In genomic region chr4:41677006-41677629, GRCm38 (mm10) we compare ENCODE assay signal across 8 mouse cellular contexts. TPM values are rescaled to one million over a fixed set of nuclear protein-coding genes. Genes with fewer than 3 reads are reported as not detected.
DNase-seq lines count a peak whose midpoint lies in the region; ATAC-seq lines count a peak whose summit lies in the region.

No protein-coding gene starts in this region.

- intact Hi-C loops in left cerebral cortex, postnatal 14 days (cut with DNase I): no loop called here

- no peak overlapping the region for H3K4me2 ChIP-seq in heart, embryonic 14.5 days (ENCODE audit: low read length)
- H3K4me2 ChIP-seq in heart, embryonic 11.5 days: no peak overlapping the region; the same call in 1 of the 2 replicates
- H3K4me2 ChIP-seq in embryonic facial prominence, embryonic 12.5 days (replicated peaks): no peak overlapping the region
- 0 out of 2 replicates have a peak overlapping the region, but pooled peaks have one; percentile 4 for H3K4me2 ChIP-seq in kidney, embryonic 16.5 days (replicated peaks; ENCODE audit: low read depth, low read length)
- no peak overlapping the region for H3K4me2 ChIP-seq in stomach, embryonic 16.5 days (ENCODE audit: low read depth, low read length)

- H3K4me1 ChIP-seq in heart, embryonic 14.5 days (ENCODE audit: control insufficient read depth in 2 of 2, insufficient read depth in 2 of 2, low read length in 2 of 2): peaks cover 43 to 55% of the 10 kb centered on the region in 2 experiments
- H3K4me1 ChIP-seq in heart, embryonic 11.5 days (ENCODE audit: control insufficient read depth, insufficient read depth, low read length): peaks cover 50% of the 10 kb centered on the region
- H3K4me1 ChIP-seq in embryonic facial prominence, embryonic 12.5 days: peaks cover 52% of the 10 kb centered on the region
- peaks cover 73% of the 10 kb centered on the region for H3K4me1 ChIP-seq in kidney, embryonic 16.5 days (ENCODE audit: insufficient read depth, low read length)
- H3K4me1 ChIP-seq in stomach, embryonic 16.5 days (ENCODE audit: control insufficient read depth, insufficient read depth, low read length): peaks cover 39% of the 10 kb centered on the region

- H3K9me3 ChIP-seq in heart, embryonic 14.5 days (ENCODE audit: control insufficient read depth, low read length): no peaks in the 10 kb centered on the region
- H3K9me3 ChIP-seq in heart, embryonic 11.5 days (replicated peaks; ENCODE audit: control insufficient read depth, low read length): no peaks in the 10 kb centered on the region
- H3K9me3 ChIP-seq in embryonic facial prominence, embryonic 12.5 days: no peaks in the 10 kb centered on the region
- H3K9me3 ChIP-seq in kidney, embryonic 16.5 days (ENCODE audit: low read length): no peaks in the 10 kb centered on the region
- H3K9me3 ChIP-seq in stomach, embryonic 16.5 days (replicated peaks; ENCODE audit: control insufficient read depth, low read length): no peaks in the 10 kb centered on the region

- peak; percentile 80 to 92 for DNase-seq in adrenal gland, adult (ENCODE audit: inconsistent age in 2 of 2, low spot score in 1 of 2)
- DNase-seq in spleen, postnatal 14 days (ENCODE audit: low spot score in 2 of 2): no peak
- no peak for DNase-seq in left cerebral cortex, postnatal 14 days (ENCODE audit: low spot score in 2 of 2)

- H3K9ac ChIP-seq in heart, embryonic 14.5 days (ENCODE audit: low read length): 0 out of 2 replicates have a peak overlapping the region, but pooled peaks have one; percentile 8
- no peak overlapping the region for H3K9ac ChIP-seq in heart, embryonic 11.5 days (ENCODE audit: low read depth, low read length)
- H3K9ac ChIP-seq in embryonic facial prominence, embryonic 12.5 days: peak overlapping the region; percentile 7; the same call in 1 of the 2 replicates
- no peak overlapping the region for H3K9ac ChIP-seq in kidney, embryonic 16.5 days (replicated peaks; ENCODE audit: low read length)
- H3K9ac ChIP-seq in stomach, embryonic 16.5 days (ENCODE audit: low read length): 0 out of 2 replicates have a peak overlapping the region, but pooled peaks have one; percentile 7

- no peak overlapping the region for H3K4me3 ChIP-seq in heart, embryonic 14.5 days (ENCODE audit: control insufficient read depth in 1 of 2, insufficient read depth in 1 of 2, low read depth in 1 of 2, low read length in 2 of 2)
- H3K4me3 ChIP-seq in heart, embryonic 11.5 days (ENCODE audit: low read depth, low read length): no peak overlapping the region
- no peak overlapping the region for H3K4me3 ChIP-seq in embryonic facial prominence, embryonic 12.5 days
- H3K4me3 ChIP-seq in kidney, embryonic 16.5 days (ENCODE audit: low read length): no peak overlapping the region
- H3K4me3 ChIP-seq in stomach, embryonic 16.5 days (replicated peaks; ENCODE audit: low read length): no peak overlapping the region

- H3K36me3 ChIP-seq in heart, embryonic 14.5 days (ENCODE audit: control insufficient read depth, insufficient read depth, low read length): no peaks in the 10 kb centered on the region
- H3K36me3 ChIP-seq in heart, embryonic 11.5 days (ENCODE audit: control insufficient read depth, insufficient read depth, low read length): no peaks in the 10 kb centered on the region
- H3K36me3 ChIP-seq in embryonic facial prominence, embryonic 12.5 days: no peaks in the 10 kb centered on the region
- H3K36me3 ChIP-seq in kidney, embryonic 16.5 days (ENCODE audit: insufficient read depth, low read length): no peaks in the 10 kb centered on the region
- no peaks in the 10 kb centered on the region for H3K36me3 ChIP-seq in stomach, embryonic 16.5 days (ENCODE audit: control insufficient read depth, insufficient read depth, low read length)

- peaks cover 11% of the 10 kb centered on the region for H3K27me3 ChIP-seq in heart, embryonic 14.5 days (ENCODE audit: control insufficient read depth, insufficient read depth, low read length)
- peaks cover 17% of the 10 kb centered on the region for H3K27me3 ChIP-seq in heart, embryonic 11.5 days (ENCODE audit: control insufficient read depth, insufficient read depth, low read length)
- H3K27me3 ChIP-seq in embryonic facial prominence, embryonic 12.5 days: no peaks in the 10 kb centered on the region
- H3K27me3 ChIP-seq in kidney, embryonic 16.5 days (ENCODE audit: insufficient read depth, low read length): no peaks in the 10 kb centered on the region
- H3K27me3 ChIP-seq in stomach, embryonic 16.5 days (ENCODE audit: control insufficient read depth, insufficient read depth, low read length): no peaks in the 10 kb centered on the region

- WGBS in heart, embryonic 14.5 days: 42% methylated on average over 13 of the region's 13 CpGs
- 45% methylated on average over 13 of the region's 13 CpGs for WGBS in heart, embryonic 11.5 days (ENCODE audit: insufficient replicate concordance)
- 54% methylated on average over 13 of the region's 13 CpGs for WGBS in embryonic facial prominence, embryonic 12.5 days
- WGBS in kidney, embryonic 16.5 days: 28% methylated on average over 12 of the region's 13 CpGs
- WGBS in stomach, embryonic 16.5 days: 36% methylated on average over 13 of the region's 13 CpGs

- peak; percentile 67 for ATAC-seq in heart, embryonic 14.5 days (ENCODE audit: insufficient number of reproducible peaks, insufficient read depth, low FRiP score, low read depth)
- no peak; the same call in 1 of the 2 replicates for ATAC-seq in heart, embryonic 11.5 days (replicated peaks; ENCODE audit: insufficient number of reproducible peaks, low FRiP score, low TSS enrichment)
- ATAC-seq in embryonic facial prominence, embryonic 12.5 days (ENCODE audit: insufficient number of reproducible peaks, insufficient read depth, low FRiP score, low TSS enrichment): no peak
- ATAC-seq in kidney, embryonic 16.5 days (ENCODE audit: low FRiP score, low TSS enrichment): peak; percentile 60
- ATAC-seq in stomach, embryonic 16.5 days (ENCODE audit: insufficient read depth, low FRiP score): peak; percentile 65; the same call in 1 of the 2 replicates

- H3K27ac ChIP-seq in heart, embryonic 14.5 days (replicated peaks in 1 of 2; ENCODE audit: control insufficient read depth in 1 of 2, insufficient read depth in 1 of 2, low read depth in 2 of 2, low read length in 2 of 2): peak overlapping the region; percentile 2 to 50; a peak in 3 of 4 replicates
- H3K27ac ChIP-seq in heart, embryonic 11.5 days (ENCODE audit: low read depth, low read length): no peak overlapping the region
- H3K27ac ChIP-seq in embryonic facial prominence, embryonic 12.5 days: no peak overlapping the region
- H3K27ac ChIP-seq in kidney, embryonic 16.5 days (ENCODE audit: low read length): 0 out of 2 replicates have a peak overlapping the region, but pooled peaks have one; percentile 17
- peak overlapping the region; percentile 42; the same call in 1 of the 2 replicates for H3K27ac ChIP-seq in stomach, embryonic 16.5 days (ENCODE audit: low read length)

RNA-seq across cellular contexts. Expression of gene Cntfr, which starts 19.8 kb away (rescaled TPM):
- 1.2 and 2.8 TPM in 2 replicates for polyA plus RNA-seq in heart, embryonic 14.5 days (2014; fragmentation: Nextera tagmentation; extraction: Ambion mirVana)
- 4.1 and 4.3 TPM in 2 replicates for polyA plus RNA-seq in heart, embryonic 11.5 days (2014; fragmentation: Nextera tagmentation; extraction: Ambion mirVana)
- polyA plus RNA-seq in embryonic facial prominence, embryonic 12.5 days (2016; fragmentation: Nextera tagmentation; extraction: Ambion mirVana): 13.6 and 14.9 TPM in 2 replicates
- 18.8 and 22.8 TPM in 2 replicates for polyA plus RNA-seq in kidney, embryonic 16.5 days (2015; fragmentation: Nextera tagmentation; extraction: Ambion mirVana)
- polyA plus RNA-seq in stomach, embryonic 16.5 days (2015; fragmentation: Nextera tagmentation; extraction: Ambion mirVana): 10.1 and 10.5 TPM in 2 replicates
- total RNA-seq in left cerebral cortex, postnatal 14 days (2021): 100 to 1,000 TPM in 1 of 2 experiments, 10 to 100 TPM in 1; 98.6 to 102 TPM

RNA-seq across cellular contexts. Expression of gene Il11ra1, which starts 22.7 kb away (rescaled TPM):
- polyA plus RNA-seq in heart, embryonic 14.5 days (2014; fragmentation: Nextera tagmentation; extraction: Ambion mirVana): 120 and 136 TPM in 2 replicates
- polyA plus RNA-seq in heart, embryonic 11.5 days (2014; fragmentation: Nextera tagmentation; extraction: Ambion mirVana): 128 and 137 TPM in 2 replicates
- polyA plus RNA-seq in embryonic facial prominence, embryonic 12.5 days (2016; fragmentation: Nextera tagmentation; extraction: Ambion mirVana): 337 and 358 TPM in 2 replicates
- 168 and 184 TPM in 2 replicates for polyA plus RNA-seq in kidney, embryonic 16.5 days (2015; fragmentation: Nextera tagmentation; extraction: Ambion mirVana)
- 143 and 152 TPM in 2 replicates for polyA plus RNA-seq in stomach, embryonic 16.5 days (2015; fragmentation: Nextera tagmentation; extraction: Ambion mirVana)
- total RNA-seq in left cerebral cortex, postnatal 14 days (2021): 10 to 100 TPM; 28.9 to 32.8 TPM

RNA-seq across cellular contexts. Expression of gene Rpp25l, which starts 36.2 kb away (rescaled TPM):
- 47.1 and 48.6 TPM in 2 replicates for polyA plus RNA-seq in heart, embryonic 14.5 days (2014; fragmentation: Nextera tagmentation; extraction: Ambion mirVana)
- 50.2 and 51.6 TPM in 2 replicates for polyA plus RNA-seq in heart, embryonic 11.5 days (2014; fragmentation: Nextera tagmentation; extraction: Ambion mirVana)
- polyA plus RNA-seq in embryonic facial prominence, embryonic 12.5 days (2016; fragmentation: Nextera tagmentation; extraction: Ambion mirVana): 84.9 and 87.8 TPM in 2 replicates
- 76.0 and 84.9 TPM in 2 replicates for polyA plus RNA-seq in kidney, embryonic 16.5 days (2015; fragmentation: Nextera tagmentation; extraction: Ambion mirVana)
- polyA plus RNA-seq in stomach, embryonic 16.5 days (2015; fragmentation: Nextera tagmentation; extraction: Ambion mirVana): 54.3 and 58.6 TPM in 2 replicates
- total RNA-seq in left cerebral cortex, postnatal 14 days (2021): 10 to 100 TPM; 30.8 to 31.0 TPM

RNA-seq across cellular contexts. Expression of gene Enho, which starts 37.0 kb away (rescaled TPM):
- 3.9 and 6.3 TPM in 2 replicates for polyA plus RNA-seq in heart, embryonic 14.5 days (2014; fragmentation: Nextera tagmentation; extraction: Ambion mirVana)
- 4.1 and 4.7 TPM in 2 replicates for polyA plus RNA-seq in heart, embryonic 11.5 days (2014; fragmentation: Nextera tagmentation; extraction: Ambion mirVana)
- 29.0 and 33.7 TPM in 2 replicates for polyA plus RNA-seq in embryonic facial prominence, embryonic 12.5 days (2016; fragmentation: Nextera tagmentation; extraction: Ambion mirVana)
- 18.9 and 23.5 TPM in 2 replicates for polyA plus RNA-seq in kidney, embryonic 16.5 days (2015; fragmentation: Nextera tagmentation; extraction: Ambion mirVana)
- polyA plus RNA-seq in stomach, embryonic 16.5 days (2015; fragmentation: Nextera tagmentation; extraction: Ambion mirVana): 22.8 and 23.0 TPM in 2 replicates
- 10 to 100 TPM; 54.7 to 60.3 TPM for total RNA-seq in left cerebral cortex, postnatal 14 days (2021)

RNA-seq across cellular contexts. Expression of gene Dctn3, which starts 45.9 kb away (rescaled TPM):
- polyA plus RNA-seq in heart, embryonic 14.5 days (2014; fragmentation: Nextera tagmentation; extraction: Ambion mirVana): 122 and 134 TPM in 2 replicates
- 120 and 126 TPM in 2 replicates for polyA plus RNA-seq in heart, embryonic 11.5 days (2014; fragmentation: Nextera tagmentation; extraction: Ambion mirVana)
- polyA plus RNA-seq in embryonic facial prominence, embryonic 12.5 days (2016; fragmentation: Nextera tagmentation; extraction: Ambion mirVana): 117 and 122 TPM in 2 replicates
- polyA plus RNA-seq in kidney, embryonic 16.5 days (2015; fragmentation: Nextera tagmentation; extraction: Ambion mirVana): 137 and 149 TPM in 2 replicates
- polyA plus RNA-seq in stomach, embryonic 16.5 days (2015; fragmentation: Nextera tagmentation; extraction: Ambion mirVana): 132 TPM in 2 replicates
- 100 to 1,000 TPM; 201 to 217 TPM for total RNA-seq in left cerebral cortex, postnatal 14 days (2021)

Comparison
In these comparisons a context has a peak if more than half of its experiments do, and no peak if none do; other contexts are left out.
1. ATAC-seq: peak in heart, embryonic 14.5 days (single experiment), kidney, embryonic 16.5 days (single experiment) and stomach, embryonic 16.5 days (single experiment); none in heart, embryonic 11.5 days (single experiment) and embryonic facial prominence, embryonic 12.5 days (single experiment).
2. H3K27ac ChIP-seq: peak in heart, embryonic 14.5 days (2 of 2), kidney, embryonic 16.5 days (single experiment) and stomach, embryonic 16.5 days (single experiment); none in heart, embryonic 11.5 days (single experiment) and embryonic facial prominence, embryonic 12.5 days (single experiment).
3. H3K9ac ChIP-seq: peak in heart, embryonic 14.5 days (single experiment), embryonic facial prominence, embryonic 12.5 days (single experiment) and stomach, embryonic 16.5 days (single experiment); none in heart, embryonic 11.5 days (single experiment) and kidney, embryonic 16.5 days (single experiment).
4. DNase-seq: peak in adrenal gland, adult (2 of 2); none in spleen, postnatal 14 days (0 of 2) and left cerebral cortex, postnatal 14 days (0 of 2).